Mouse (Mus musculus) heart, adult 2 months (tissue): ENCODE results near the gene Gm11084.
"Not testable (repeated sequence)": the region's sequence is repeated elsewhere in the genome, so short reads cannot be mapped to it uniquely, and the experiment has no call there.

ENCODE experiments used
- CTCF ChIP-seq: fragments of 200-600 bp; IDR thresholded peaks from 2 replicates; pipeline ENCODE4 v1.8.1; 2022; ENCODE audit warnings: antibody characterized with exemption, mild to moderate bottlenecking, moderate library complexity
- EP300 ChIP-seq: fragments of 200-500 bp; IDR thresholded peaks from 2 replicates; pipeline ENCODE4 v1.6.1; 2011; ENCODE audit warnings: low read depth, low read length, control low read depth; ENCODE audit not compliant: insufficient read depth
- POLR2A ChIP-seq: fragments of 200-500 bp; IDR thresholded peaks from 2 replicates; pipeline ENCODE4 v1.6.1; 2011; ENCODE audit warnings: mild to moderate bottlenecking, low read depth, low read length, control low read depth; ENCODE audit not compliant: insufficient read depth

- TF ChIP-seq POLR2A, CTCF, EP300: not testable (repeated sequence)
Measured at GRCm38 (mm10) chr2:72988945-72989344, 2.4 kb upstream of the Gm11084 start.
